Mouse (Mus musculus) MEL (cell line): ENCODE data around the gene Tmem14c. TPM values are rescaled to one million over a fixed set of nuclear protein-coding genes. Genes with fewer than 3 reads are reported as not detected.

Source experiments
- DNase-seq: peaks from one replicate; pipeline ENCODE4 v3.0.0; 2011; ENCODE audit warnings: low read depth, low spot score
- H3K27ac ChIP-seq: 2 replicates; pipeline ENCODE4 v1.5.1; 2012; ENCODE audit warnings: low read depth, mild to moderate bottlenecking, control low read depth, low read length, moderate library complexity; ENCODE audit not compliant: control insufficient read depth
- H3K27me3 ChIP-seq, 2 experiments: fragments of 150-350 bp in 1 of 2; sonication (generic) in 1 of 2; 2 replicates each; pipeline ENCODE4 v1.6.1; 2012; ENCODE audit warnings: low read length in 2 of 2, mild to moderate bottlenecking in 2 of 2, improper control_type of control experiment in 1 of 2, moderate library complexity in 1 of 2; ENCODE audit not compliant: insufficient read depth in 2 of 2, control insufficient read depth in 1 of 2
- H3K36me3 ChIP-seq, 2 experiments: 2 replicates each; pipeline ENCODE4 v1.6.1; 2012 to 2014; ENCODE audit warnings: low read length in 2 of 2, improper control_type of control experiment in 1 of 2, inconsistent platforms in 1 of 2, mild to moderate bottlenecking in 1 of 2; ENCODE audit not compliant: insufficient read depth in 2 of 2, control insufficient read depth in 1 of 2
- H3K4me1 ChIP-seq, 2 experiments: fragments of 150-350 bp in 1 of 2; sonication (generic) in 1 of 2; 2 replicates each; pipeline ENCODE4 v1.6.1; 2012; ENCODE audit warnings: low read length in 2 of 2, improper control_type of control experiment in 1 of 2, mild to moderate bottlenecking in 1 of 2; ENCODE audit not compliant: insufficient read depth in 2 of 2, control insufficient read depth in 1 of 2
- H3K4me3 ChIP-seq, 2 experiments: fragments of 150-350 bp in 1 of 2; sonication (generic) in 1 of 2; 2 replicates each; pipeline ENCODE4 v1.5.1; 2012; ENCODE audit warnings: low read depth in 2 of 2, low read length in 2 of 2, mild to moderate bottlenecking in 2 of 2, moderate library complexity in 2 of 2, control low read depth in 1 of 2, improper control_type of control experiment in 1 of 2; ENCODE audit not compliant: control insufficient read depth in 1 of 2, insufficient read depth in 1 of 2
- H3K79me2 ChIP-seq: 2 replicates; pipeline ENCODE4 v1.6.1; 2012; ENCODE audit warnings: mild to moderate bottlenecking, low read length, moderate library complexity; ENCODE audit not compliant: control insufficient read depth, poor library complexity, insufficient read depth
- H3K9ac ChIP-seq: 2 replicates; pipeline ENCODE4 v1.6.1; 2012; ENCODE audit warnings: low read depth, mild to moderate bottlenecking, control low read depth, low read length, moderate library complexity; ENCODE audit not compliant: control insufficient read depth, poor library complexity, severe bottlenecking
- H3K9me3 ChIP-seq: fragments of 150-350 bp; sonication (generic); replicated peaks from 2 replicates; pipeline ENCODE4 v1.6.1; 2012; ENCODE audit warnings: mild to moderate bottlenecking, low read length, improper control_type of control experiment, moderate library complexity; ENCODE audit not compliant: insufficient read depth
- CHD1 ChIP-seq: IDR thresholded peaks from 2 replicates; pipeline ENCODE4 v1.6.1; 2012; ENCODE audit warnings: low read depth, mild to moderate bottlenecking, inconsistent platforms, low read length, improper control_type of control experiment
- CHD2 ChIP-seq: IDR thresholded peaks from 2 replicates; pipeline ENCODE4 v1.6.1; 2011; ENCODE audit warnings: low read length, improper control_type of control experiment
- E2F4 ChIP-seq: IDR thresholded peaks from 2 replicates; pipeline ENCODE4 v1.6.1; 2011; ENCODE audit warnings: low read depth, low read length, improper control_type of control experiment, borderline replicate concordance
- ELF1 ChIP-seq: IDR thresholded peaks from 2 replicates; pipeline ENCODE4 v1.6.1; 2014; ENCODE audit warnings: low read depth, mild to moderate bottlenecking, inconsistent platforms, low read length, improper control_type of control experiment, moderate library complexity
- EP300 ChIP-seq, 2 experiments: IDR thresholded peaks; 2 replicates each; pipeline ENCODE4 v1.6.1; 2011; ENCODE audit warnings: improper control_type of control experiment in 2 of 2, low read length in 2 of 2, low read depth in 1 of 2, mild to moderate bottlenecking in 1 of 2
- ETS1 ChIP-seq: IDR thresholded peaks from 2 replicates; pipeline ENCODE4 v1.6.1; 2012; ENCODE audit warnings: low read depth, mild to moderate bottlenecking, inconsistent platforms, low read length, improper control_type of control experiment, moderate library complexity
- GABPA ChIP-seq: IDR thresholded peaks from 2 replicates; pipeline ENCODE4 v1.6.1; 2012; ENCODE audit warnings: low read depth, mild to moderate bottlenecking, inconsistent platforms, low read length, improper control_type of control experiment, moderate library complexity
- KAT2A ChIP-seq: conservative IDR thresholded peaks from 2 replicates; pipeline ENCODE4 v1.6.1; 2012; ENCODE audit warnings: low read depth, low read length, improper control_type of control experiment, inconsistent platforms
- MAX ChIP-seq: IDR thresholded peaks from 2 replicates; pipeline ENCODE4 v1.6.1; 2011; ENCODE audit warnings: low read length, improper control_type of control experiment
- MAZ ChIP-seq: IDR thresholded peaks from 2 replicates; pipeline ENCODE4 v1.6.1; 2012; ENCODE audit warnings: low read depth, mild to moderate bottlenecking, inconsistent platforms, low read length, improper control_type of control experiment
- MEF2A ChIP-seq: IDR thresholded peaks from 2 replicates; pipeline ENCODE4 v1.6.1; 2014; ENCODE audit warnings: low read depth, mild to moderate bottlenecking, inconsistent platforms, low read length, improper control_type of control experiment; ENCODE audit not compliant: poor library complexity, insufficient replicate concordance, severe bottlenecking; ENCODE audit errors: extremely low read depth
- MYC ChIP-seq: IDR thresholded peaks from 2 replicates; pipeline ENCODE4 v1.6.1; 2011; ENCODE audit warnings: low read depth, mild to moderate bottlenecking, low read length, improper control_type of control experiment, moderate library complexity
- NELFE ChIP-seq: IDR thresholded peaks from 2 replicates; pipeline ENCODE4 v1.6.1; 2011; ENCODE audit warnings: low read depth, low read length, improper control_type of control experiment
- NRF1 ChIP-seq: IDR thresholded peaks from 2 replicates; pipeline ENCODE4 v1.6.1; 2014; ENCODE audit warnings: low read depth, mild to moderate bottlenecking, inconsistent platforms, low read length, improper control_type of control experiment, moderate library complexity; ENCODE audit not compliant: poor library complexity, insufficient read depth, severe bottlenecking
- POLR2A ChIP-seq, 2 experiments: IDR thresholded peaks; 2 replicates each; pipeline ENCODE4 v1.6.1; 2011 to 2012; ENCODE audit warnings: low read length in 2 of 2, mild to moderate bottlenecking in 2 of 2, control low read depth in 1 of 2, improper control_type of control experiment in 1 of 2, low read depth in 1 of 2, moderate library complexity in 1 of 2; ENCODE audit not compliant: control insufficient read depth in 1 of 2, insufficient read depth in 1 of 2, poor library complexity in 1 of 2
- POLR2AphosphoS2 ChIP-seq: IDR thresholded peaks from 2 replicates; pipeline ENCODE4 v1.6.1; 2011; ENCODE audit warnings: low read length, improper control_type of control experiment
- RCOR1 ChIP-seq: IDR thresholded peaks from 2 replicates; pipeline ENCODE4 v1.6.1; 2012; ENCODE audit warnings: low read depth, mild to moderate bottlenecking, inconsistent platforms, low read length, improper control_type of control experiment
- SMC3 ChIP-seq: IDR thresholded peaks from 2 replicates; pipeline ENCODE4 v1.6.1; 2011; ENCODE audit warnings: low read depth, low read length, improper control_type of control experiment
- TCF12 ChIP-seq: IDR thresholded peaks from 2 replicates; pipeline ENCODE4 v1.6.1; 2014; ENCODE audit warnings: low read depth, mild to moderate bottlenecking, inconsistent platforms, low read length, improper control_type of control experiment, moderate library complexity
- ZC3H11A ChIP-seq: IDR thresholded peaks from 2 replicates; pipeline ENCODE4 v1.6.1; 2012; ENCODE audit warnings: low read depth, mild to moderate bottlenecking, inconsistent platforms, low read length, improper control_type of control experiment
- ZMIZ1 ChIP-seq: IDR thresholded peaks from 2 replicates; pipeline ENCODE4 v1.6.1; 2012; ENCODE audit warnings: low read depth, mild to moderate bottlenecking, inconsistent platforms, low read length, improper control_type of control experiment, moderate library complexity
- ZNF384 ChIP-seq: IDR thresholded peaks from 2 replicates; pipeline ENCODE4 v1.6.1; 2012; ENCODE audit warnings: low read depth, mild to moderate bottlenecking, inconsistent platforms, low read length, improper control_type of control experiment
- polyA plus RNA-seq, 2 experiments: library from polyadenylated mRNA; stranded (reverse) in 1 of 2; unstranded in 1 of 2; fragments of >175 nt in 1 of 2; fragments of >200 nt in 1 of 2; gene quantifications; 2 replicates each; pipeline versions ENCODE4 v1.2.1 to v1.2.4; 2012; ENCODE audit warnings: low replicate concordance in 2 of 2, low read depth in 1 of 2; ENCODE audit not compliant: insufficient read length in 2 of 2, insufficient read depth in 1 of 2, missing spikeins in 1 of 2
- total RNA-seq: library from RNA; depleted of rRNA; stranded (reverse); fragments of 300-350 nt; gene quantifications from 2 replicates; pipeline ENCODE4 v1.2.3, GENCODE M21; 2012

Gene Tmem14c
- total and polyA plus RNA-seq, 3 experiments, result 294 to 319 TPM; not detected in 1

GRCm38 (mm10) chr13:41000926-41001639 is 15.0 kb upstream of the Tmem14c start, which contains the start of gene Pak1ip1 (continued):
- TF ChIP-seq GABPA, result no peak
- TF ChIP-seq NELFE, result peak; percentile 79
- peak; percentile 84 for TF ChIP-seq ELF1
- TF ChIP-seq MYC, result no peak
- peak; percentile 66; the same call in 1 of the 2 replicates for TF ChIP-seq ZMIZ1
- TF ChIP-seq KAT2A, result peak; percentile 66; the same call in 1 of the 2 replicates
- peak in 1 of 2 experiments; percentile 32; a peak in 1 of 4 replicates for TF ChIP-seq EP300 (IDR thresholded peaks at IDR 0.05; ENCODE audit: low read depth in 1 of 2, low read length in 2 of 2)
- no peak for TF ChIP-seq SMC3
- peak; percentile 73; the same call in 1 of the 2 replicates for TF ChIP-seq POLR2AphosphoS2

DNA sequence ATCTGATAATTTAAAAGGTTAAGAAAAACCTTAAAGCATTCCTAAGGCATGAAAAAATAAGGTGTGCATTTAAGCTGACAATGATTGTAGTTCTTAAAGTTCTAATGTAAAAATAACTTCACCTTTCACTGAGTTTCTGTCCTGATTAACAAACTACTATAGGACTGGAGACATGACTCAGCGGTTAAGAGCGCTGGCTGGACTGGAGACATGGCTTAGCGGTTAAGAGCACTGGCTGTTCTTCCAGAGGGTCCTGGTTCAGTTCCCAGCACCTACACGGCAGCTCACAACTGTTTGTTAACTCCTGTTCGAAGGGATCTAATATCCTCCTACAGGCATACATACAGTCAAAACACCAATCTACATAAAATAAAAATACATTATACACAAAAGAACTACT is 14.1 kb upstream of the Tmem14c start:
- H3K9me3 ChIP-seq, result no peaks in the 10 kb centered on the region
- TF ChIP-seq POLR2AphosphoS2, result no peak
- no peak for TF ChIP-seq GABPA
- no peak for TF ChIP-seq MYC
- no peak for TF ChIP-seq MAZ
- no peak for TF ChIP-seq NRF1
- no peak for TF ChIP-seq EP300 (IDR thresholded peaks at IDR 0.05; ENCODE audit: low read depth in 1 of 2, low read length in 2 of 2)
- no peak for TF ChIP-seq NELFE
- no peak for TF ChIP-seq ETS1
- no peak for TF ChIP-seq CHD1
- TF ChIP-seq E2F4, result no peak
- no peak for TF ChIP-seq ZNF384
- no peak for TF ChIP-seq MEF2A
- no peak for TF ChIP-seq TCF12
- TF ChIP-seq RCOR1, result no peak
- no peak for TF ChIP-seq ZC3H11A
- no peak for TF ChIP-seq POLR2A (IDR thresholded peaks at IDR 0.05; ENCODE audit: control insufficient read depth in 1 of 2, insufficient read depth in 1 of 2, low read depth in 1 of 2, low read length in 2 of 2, poor library complexity in 1 of 2)
- no peak for TF ChIP-seq MAX
- TF ChIP-seq CHD2, result no peak
- TF ChIP-seq, all 39 proteins: peak for 0
- peak overlapping the region; percentile 88 for H3K9ac ChIP-seq
- H3K4me3 ChIP-seq, result peak overlapping the region; percentile 45 to 91
- H3K79me2 ChIP-seq, result peaks cover 25% of the 10 kb centered on the region
- H3K27me3 ChIP-seq, result no peaks in the 10 kb centered on the region
- H3K4me1 ChIP-seq, result peaks cover 0 to 10% of the 10 kb centered on the region in 2 experiments; a peak in 2 of 4 replicates
- peaks cover 13 to 14% of the 10 kb centered on the region in 2 experiments for H3K36me3 ChIP-seq
- no peak overlapping the region for H3K27ac ChIP-seq
- DNase-seq, result no peak
